Mouse (Mus musculus) G1E (cell line): ENCODE measurements around the gene Prdm8. TPM values are rescaled to one million over a fixed set of nuclear protein-coding genes. Genes with fewer than 3 reads are reported as not detected.

ENCODE experiments used
- ATAC-seq: 2 replicates; pipeline ENCODE4 v1.8.0; 2016; ENCODE audit warnings: mild to moderate bottlenecking; ENCODE audit not compliant: insufficient number of reproducible peaks, poor library complexity, low FRiP score, severe bottlenecking; ENCODE audit errors: extremely low read depth
- DNase-seq: peaks from one replicate; pipeline ENCODE4 v3.0.0; 2012; ENCODE audit warnings: low spot score
- H3K27me3 ChIP-seq: 2 replicates; pipeline ENCODE4 v1.6.1; 2012; ENCODE audit warnings: mild to moderate bottlenecking, low read length, inconsistent platforms; ENCODE audit not compliant: insufficient read depth
- H3K36me3 ChIP-seq: replicated peaks from 2 replicates; pipeline ENCODE3; 2012; ENCODE audit warnings: mild to moderate bottlenecking, inconsistent platforms
- H3K4me1 ChIP-seq: 2 replicates; pipeline ENCODE4 v1.6.1; 2012; ENCODE audit warnings: low read depth, low read length, inconsistent platforms, mixed read lengths; ENCODE audit not compliant: insufficient read depth
- H3K4me3 ChIP-seq: 2 replicates; pipeline ENCODE4 v1.5.1; 2012; ENCODE audit warnings: low read depth, mild to moderate bottlenecking, inconsistent platforms, low read length, moderate library complexity, mixed read lengths
- H3K9me3 ChIP-seq: replicated peaks from 2 replicates; pipeline ENCODE4 v1.6.1; 2012; ENCODE audit warnings: inconsistent platforms
- CTCF ChIP-seq: IDR thresholded peaks from 2 replicates; pipeline ENCODE4 v1.5.1; 2012; ENCODE audit warnings: low read depth, low read length, inconsistent platforms, mixed read lengths
- GATA1 ChIP-seq: IDR thresholded peaks from 2 replicates; pipeline ENCODE4 v1.6.1; 2012; ENCODE audit warnings: borderline replicate concordance, low read length, inconsistent platforms, mixed read lengths
- GATA2 ChIP-seq: IDR thresholded peaks from 2 replicates; pipeline ENCODE4 v1.6.1; 2012; ENCODE audit warnings: low read depth, low read length, inconsistent platforms, borderline replicate concordance
- POLR2AphosphoS5 ChIP-seq: IDR thresholded peaks from 2 replicates; pipeline ENCODE4 v1.6.1; 2012; ENCODE audit warnings: low read depth, low read length, inconsistent platforms; ENCODE audit not compliant: insufficient replicate concordance
- TAL1 ChIP-seq: conservative IDR thresholded peaks from 2 replicates; pipeline ENCODE4 v1.6.1; 2012; ENCODE audit warnings: low read depth, low read length, inconsistent platforms, mixed read lengths
- polyA plus RNA-seq: library from polyadenylated mRNA; stranded (reverse); fragments of >175 nt; gene quantifications from 2 replicates; pipeline ENCODE4 v1.2.3, GENCODE M21; 2012
- total RNA-seq, 2 experiments: library from RNA; stranded (forward) in 1 of 2; stranded (reverse) in 1 of 2; fragments of 200-1000 nt in 1 of 2; fragments of >200 nt in 1 of 2; fragmentation: Nextera tagmentation in 1 of 2; gene quantifications; 2 replicates each; pipeline ENCODE4 v1.2.3; 2014 to 2017

The Prdm8 gene
- total and polyA plus RNA-seq, 3 experiments, result not detected

- Histone ChIP-seq H3K4me1 (no peaks in the 10 kb centered on the region), H3K27me3 (no peaks in the 10 kb centered on the region), H3K4me3 (no peak overlapping the region; the same call in 1 of the 2 replicates), H3K9me3 (peaks cover 44% of the 10 kb centered on the region), H3K36me3 (no peaks in the 10 kb centered on the region)
- ATAC-seq, result no peak
- no peak for DNase-seq
- TF ChIP-seq POLR2AphosphoS5, result no peak
- TF ChIP-seq CTCF, result no peak
- TF ChIP-seq GATA2, result no peak
- no peak for TF ChIP-seq TAL1
- no peak for TF ChIP-seq GATA1
These were observed 13.5 kb downstream of the Prdm8 start for GRCm38 (mm10) chr5:98180461-98180887.

GRCm38 (mm10) chr5:98180888-98181635 is 14.1 kb downstream of the Prdm8 start:
- H3K4me1 ChIP-seq, result no peaks in the 10 kb centered on the region
- TF ChIP-seq GATA2, result no peak
- TF ChIP-seq POLR2AphosphoS5, result no peak
- TF ChIP-seq GATA1, result no peak
- TF ChIP-seq CTCF, result no peak
- no peak for TF ChIP-seq TAL1
- no peaks in the 10 kb centered on the region for H3K27me3 ChIP-seq
- no peaks in the 10 kb centered on the region for H3K36me3 ChIP-seq
- ATAC-seq (no peak), DNase-seq (no peak)
- peaks cover 50% of the 10 kb centered on the region for H3K9me3 ChIP-seq
- H3K4me3 ChIP-seq, result no peak overlapping the region

GRCm38 (mm10) chr5:98181686-98182602 is 14.9 kb downstream of the Prdm8 start:
- Histone ChIP-seq H3K4me1 (no peaks in the 10 kb centered on the region), H3K27me3 (no peaks in the 10 kb centered on the region), H3K4me3 (no peak overlapping the region), H3K36me3 (no peaks in the 10 kb centered on the region), H3K9me3 (peaks cover 57% of the 10 kb centered on the region)
- TF ChIP-seq POLR2AphosphoS5, result no peak
- ATAC-seq (no peak), DNase-seq (no peak)

GRCm38 (mm10) chr5:98182603-98182920 is 15.6 kb downstream of the Prdm8 start:
- H3K4me3 ChIP-seq, result no peak overlapping the region
- no peaks in the 10 kb centered on the region for H3K36me3 ChIP-seq
- no peak for TF ChIP-seq GATA1
- no peak for TF ChIP-seq TAL1
- no peak for TF ChIP-seq CTCF
- no peak for TF ChIP-seq POLR2AphosphoS5
- TF ChIP-seq GATA2, result no peak
- ATAC-seq, result no peak
- no peaks in the 10 kb centered on the region for H3K27me3 ChIP-seq
- H3K9me3 ChIP-seq, result peaks cover 57% of the 10 kb centered on the region
- DNase-seq, result no peak
- H3K4me1 ChIP-seq, result no peaks in the 10 kb centered on the region

GRCm38 (mm10) chr5:98183031-98183595 is 16.1 kb downstream of the Prdm8 start:
- ATAC-seq, result no peak
- Histone ChIP-seq H3K36me3 (no peaks in the 10 kb centered on the region), H3K4me1 (no peaks in the 10 kb centered on the region), H3K4me3 (no peak overlapping the region), H3K27me3 (no peaks in the 10 kb centered on the region), H3K9me3 (peaks cover 57% of the 10 kb centered on the region)
- no peak for DNase-seq
- TF ChIP-seq POLR2AphosphoS5 (no peak), GATA1 (no peak), CTCF (no peak), TAL1 (no peak), GATA2 (no peak)

GRCm38 (mm10) chr5:98184281-98184910 is 17.4 kb downstream of the Prdm8 start:
- DNase-seq, result no peak
- no peak for TF ChIP-seq GATA1
- TF ChIP-seq POLR2AphosphoS5, result no peak
- TF ChIP-seq GATA2, result no peak
- TF ChIP-seq TAL1, result no peak
- no peak for TF ChIP-seq CTCF
- no peak for ATAC-seq
- no peak overlapping the region for H3K4me3 ChIP-seq
- H3K4me1 ChIP-seq, result no peaks in the 10 kb centered on the region
- H3K36me3 ChIP-seq, result no peaks in the 10 kb centered on the region
- peaks cover 62% of the 10 kb centered on the region for H3K9me3 ChIP-seq
- no peaks in the 10 kb centered on the region for H3K27me3 ChIP-seq
